Mouse (Mus musculus): ENCODE data around the gene Fars2. TPM values are rescaled to one million over a fixed set of nuclear protein-coding genes. Genes with fewer than 3 reads are reported as not detected.
A peak's percentile ranks its signal among the peaks of the same experiment; 100 is the strongest.

The Fars2 gene
- polyA plus RNA-seq, 1 experiment, result 34.9 TPM

DNA sequence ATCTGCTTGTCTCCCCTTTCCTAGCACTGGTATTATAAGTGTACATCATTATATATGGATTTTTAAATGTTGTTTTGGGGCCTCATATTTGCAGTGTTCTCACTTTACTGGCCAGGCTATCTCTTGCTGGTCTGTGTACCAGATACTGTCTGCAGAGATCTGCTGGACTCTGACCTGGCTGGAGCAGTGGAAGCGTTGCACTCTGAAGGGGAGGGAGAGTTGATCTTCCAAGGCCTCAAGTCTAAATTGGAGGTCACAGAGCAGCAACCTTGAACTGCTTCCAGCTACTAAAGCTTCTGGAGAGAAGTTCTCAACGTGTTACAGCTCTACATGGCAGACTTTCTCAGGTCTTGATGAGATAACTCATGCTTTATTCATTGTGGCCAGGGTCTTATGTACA lies 107.2 kb downstream of the Fars2 start:
- no peaks in the 10 kb centered on the region; the same call in 1 of the 2 replicates for H3K4me1 ChIP-seq (ENCODE audit: control insufficient read depth, insufficient read depth, low read length)
- no peak for DNase-seq
- H3K4me3 ChIP-seq (replicated peaks; ENCODE audit: extremely low read depth, low read depth, low read length), result no peak overlapping the region
- TF ChIP-seq CTCF (IDR thresholded peaks at IDR 0.05; ENCODE audit: insufficient read depth, low read length) (no peak), POLR2A (IDR thresholded peaks at IDR 0.05; ENCODE audit: borderline replicate concordance, extremely low read depth, low read depth, low read length) (no peak)
- WGBS, result 70% methylated on average over 2 of the region's 2 CpGs

DNA sequence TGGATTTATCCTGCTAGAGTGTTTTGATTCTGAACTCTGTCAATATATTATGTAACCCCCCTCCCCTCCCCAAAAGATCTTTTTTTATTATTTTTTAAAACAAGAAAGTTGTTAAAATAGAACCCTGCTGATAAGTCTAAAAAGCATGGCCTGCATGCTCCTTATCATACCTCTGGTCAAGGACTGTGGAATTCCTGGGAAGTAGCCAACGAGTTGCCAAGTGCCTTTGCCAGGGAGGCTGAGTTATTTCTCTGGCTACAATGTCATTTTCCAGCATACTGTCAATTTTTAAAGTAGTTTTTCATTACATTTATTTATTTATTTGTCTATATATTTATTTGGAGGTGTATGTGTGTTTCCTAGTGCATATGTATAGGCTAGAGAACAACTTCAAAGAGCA lies 125.0 kb downstream of the Fars2 start:
- peak; percentile 33 for DNase-seq
- 59% methylated on average over 1 of the region's 1 CpGs for WGBS
- no peaks in the 10 kb centered on the region; the same call in 1 of the 2 replicates for H3K4me1 ChIP-seq (ENCODE audit: control insufficient read depth, insufficient read depth, low read length)
- no peak overlapping the region for H3K4me3 ChIP-seq (replicated peaks; ENCODE audit: extremely low read depth, low read depth, low read length)
- TF ChIP-seq CTCF (IDR thresholded peaks at IDR 0.05; ENCODE audit: insufficient read depth, low read length) (no peak), POLR2A (IDR thresholded peaks at IDR 0.05; ENCODE audit: borderline replicate concordance, extremely low read depth, low read depth, low read length) (no peak)

DNA sequence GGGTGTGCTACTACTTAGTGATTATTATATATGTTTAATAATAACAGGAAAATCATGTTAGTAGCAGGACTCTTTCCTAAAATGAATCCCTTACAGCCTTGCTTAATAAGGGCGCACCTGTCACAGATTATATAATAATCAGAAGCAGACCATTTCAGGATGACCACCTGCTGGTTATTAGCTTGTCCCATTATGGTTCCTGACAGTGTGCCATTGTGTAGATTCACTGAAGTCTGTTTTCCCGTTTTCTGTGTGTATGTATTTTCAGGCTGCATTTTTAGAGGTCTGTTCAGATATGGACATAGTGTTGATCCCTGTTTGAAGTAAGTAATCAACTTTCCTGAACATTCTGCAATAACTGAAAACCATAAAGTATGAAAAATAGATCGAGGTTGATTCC lies 136.7 kb downstream of the Fars2 start:
- no peak for DNase-seq
- TF ChIP-seq CTCF (IDR thresholded peaks at IDR 0.05; ENCODE audit: insufficient read depth, low read length) (no peak), POLR2A (IDR thresholded peaks at IDR 0.05; ENCODE audit: borderline replicate concordance, extremely low read depth, low read depth, low read length) (no peak)
- WGBS, result 80% methylated on average over 3 of the region's 3 CpGs
- Histone ChIP-seq H3K4me1 (ENCODE audit: control insufficient read depth, insufficient read depth, low read length) (no peaks in the 10 kb centered on the region), H3K4me3 (replicated peaks; ENCODE audit: extremely low read depth, low read depth, low read length) (no peak overlapping the region)

DNA sequence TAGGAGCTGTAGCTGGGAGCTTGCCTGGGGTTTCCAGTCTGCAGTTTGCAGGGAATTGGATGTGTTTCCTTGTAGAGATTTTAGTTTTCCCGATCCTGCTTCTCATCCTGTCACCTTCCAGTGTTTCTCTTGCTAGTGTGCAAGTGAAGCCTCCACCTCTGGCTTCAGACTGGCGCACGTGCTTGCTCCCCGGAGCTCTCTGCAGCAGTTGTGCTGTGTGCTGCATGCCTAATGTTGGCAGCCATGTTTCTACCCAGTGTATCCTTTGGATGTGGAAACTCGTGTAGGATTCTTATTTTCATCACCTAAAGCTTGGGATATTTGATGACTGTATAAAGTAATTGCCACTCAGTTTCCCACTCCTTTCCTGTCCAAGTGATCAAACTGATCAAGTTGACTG lies 140.0 kb downstream of the Fars2 start:
- no peak for DNase-seq
- WGBS, result 82% methylated on average over 5 of the region's 5 CpGs
- TF ChIP-seq CTCF (IDR thresholded peaks at IDR 0.05; ENCODE audit: insufficient read depth, low read length), result no peak
- TF ChIP-seq POLR2A (IDR thresholded peaks at IDR 0.05; ENCODE audit: borderline replicate concordance, extremely low read depth, low read depth, low read length), result no peak
- Histone ChIP-seq H3K4me1 (ENCODE audit: control insufficient read depth, insufficient read depth, low read length) (no peaks in the 10 kb centered on the region), H3K4me3 (replicated peaks; ENCODE audit: extremely low read depth, low read depth, low read length) (no peak overlapping the region)

DNA sequence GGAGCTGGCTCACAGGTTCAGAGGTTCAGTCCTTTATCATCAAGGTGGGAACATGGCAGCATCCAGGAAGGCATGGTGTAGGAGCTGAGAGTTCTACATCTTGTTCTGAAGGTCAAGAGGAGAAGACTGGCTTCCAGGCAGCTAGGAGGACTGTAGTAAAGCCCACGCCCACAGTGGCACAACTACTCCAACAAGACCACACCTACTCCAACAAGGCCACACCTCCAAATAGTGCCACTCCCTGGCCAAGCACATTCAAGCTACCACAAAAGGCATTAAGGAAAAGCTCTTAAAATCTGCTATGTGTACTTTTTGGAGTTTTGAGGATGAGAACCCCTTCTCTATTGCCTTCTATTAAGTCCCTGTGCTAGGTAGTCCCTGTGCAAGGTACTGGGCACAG lies 142.5 kb downstream of the Fars2 start:
- 95% methylated on average over 1 of the region's 1 CpGs for WGBS
- H3K4me1 ChIP-seq (ENCODE audit: control insufficient read depth, insufficient read depth, low read length), result peaks cover 2% of the 10 kb centered on the region; the same call in 1 of the 2 replicates

DNA sequence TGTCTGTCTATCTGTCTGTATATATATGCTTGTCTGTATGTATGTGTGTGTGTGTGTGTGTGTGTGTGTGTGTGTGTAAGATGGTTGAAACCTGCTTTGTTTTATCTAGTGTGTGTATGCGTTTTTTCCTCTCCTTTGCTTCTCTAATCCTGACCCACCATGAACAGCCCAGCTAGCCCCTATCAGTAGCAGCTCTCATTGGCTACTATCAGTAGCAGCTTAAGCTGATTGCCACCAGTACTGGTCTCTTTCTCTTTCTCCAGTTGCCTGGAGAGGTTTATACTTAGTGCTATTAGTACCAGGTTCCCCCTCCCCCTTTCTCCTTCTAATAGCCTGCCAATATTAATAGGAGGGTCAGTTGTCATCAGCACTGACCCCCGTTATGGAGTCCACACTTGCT lies 144.1 kb downstream of the Fars2 start:
- Histone ChIP-seq H3K4me3 (replicated peaks; ENCODE audit: extremely low read depth, low read depth, low read length) (no peak overlapping the region), H3K4me1 (ENCODE audit: control insufficient read depth, insufficient read depth, low read length) (peaks cover 2% of the 10 kb centered on the region; the same call in 1 of the 2 replicates)
- 93% methylated on average over 2 of the region's 2 CpGs for WGBS
- no peak for DNase-seq
- TF ChIP-seq CTCF (IDR thresholded peaks at IDR 0.05; ENCODE audit: insufficient read depth, low read length) (no peak), POLR2A (IDR thresholded peaks at IDR 0.05; ENCODE audit: borderline replicate concordance, extremely low read depth, low read depth, low read length) (no peak)

More for the DNA sequence above, 142.5 kb downstream of the Fars2 start:
- TF ChIP-seq POLR2A (IDR thresholded peaks at IDR 0.05; ENCODE audit: borderline replicate concordance, extremely low read depth, low read depth, low read length), result no peak
- TF ChIP-seq CTCF (IDR thresholded peaks at IDR 0.05; ENCODE audit: insufficient read depth, low read length), result no peak
- DNase-seq, result no peak
- H3K4me3 ChIP-seq (replicated peaks; ENCODE audit: extremely low read depth, low read depth, low read length), result no peak overlapping the region

DNA sequence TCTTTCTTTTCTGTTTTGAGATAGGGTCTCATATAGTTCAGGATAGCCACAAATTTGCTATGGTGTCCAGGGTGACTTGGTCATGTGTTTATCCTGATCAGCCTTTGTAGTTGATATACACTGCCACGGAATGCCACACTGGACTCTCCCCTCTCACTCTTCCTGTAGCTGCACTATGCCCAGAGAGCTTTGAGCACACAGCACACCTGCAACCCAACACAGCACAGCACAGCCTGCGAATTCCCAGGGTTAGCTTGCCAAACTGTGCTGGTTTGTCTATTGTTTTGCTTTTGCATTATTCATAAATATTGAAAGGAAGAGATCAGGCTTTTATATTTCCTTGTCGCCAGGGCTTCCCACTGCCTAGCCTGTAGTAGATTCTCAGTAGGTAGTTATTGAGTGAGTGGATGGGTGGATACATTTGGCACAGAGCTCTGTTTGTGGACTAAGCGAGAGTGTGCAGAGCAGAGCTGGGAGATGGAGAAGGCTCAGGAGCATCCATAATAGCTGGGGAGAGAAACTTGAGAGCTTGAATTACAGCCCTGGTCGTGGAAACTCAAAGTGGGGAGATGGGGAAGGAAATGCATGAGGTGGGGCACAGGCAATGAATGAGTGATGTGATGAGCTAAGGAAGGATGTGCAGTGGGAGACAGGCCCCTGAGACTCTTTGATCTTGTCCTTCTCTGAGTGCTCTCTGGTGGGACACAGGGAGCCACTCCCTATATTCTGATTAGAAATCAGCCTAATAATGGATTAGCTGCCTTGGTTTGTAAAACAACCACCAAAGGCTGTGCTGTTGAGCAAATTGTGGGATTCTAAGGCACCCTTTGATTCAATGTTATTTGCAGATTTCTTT lies 146.3 kb downstream of the Fars2 start:
- TF ChIP-seq CTCF (IDR thresholded peaks at IDR 0.05; ENCODE audit: insufficient read depth, low read length) (no peak), POLR2A (IDR thresholded peaks at IDR 0.05; ENCODE audit: borderline replicate concordance, extremely low read depth, low read depth, low read length) (no peak)
- no peak for DNase-seq
- WGBS, result 52% methylated on average over 5 of the region's 5 CpGs
- H3K4me3 ChIP-seq (replicated peaks; ENCODE audit: extremely low read depth, low read depth, low read length), result no peak overlapping the region
- H3K4me1 ChIP-seq (ENCODE audit: control insufficient read depth, insufficient read depth, low read length), result peaks cover 2% of the 10 kb centered on the region; the same call in 1 of the 2 replicates

DNA sequence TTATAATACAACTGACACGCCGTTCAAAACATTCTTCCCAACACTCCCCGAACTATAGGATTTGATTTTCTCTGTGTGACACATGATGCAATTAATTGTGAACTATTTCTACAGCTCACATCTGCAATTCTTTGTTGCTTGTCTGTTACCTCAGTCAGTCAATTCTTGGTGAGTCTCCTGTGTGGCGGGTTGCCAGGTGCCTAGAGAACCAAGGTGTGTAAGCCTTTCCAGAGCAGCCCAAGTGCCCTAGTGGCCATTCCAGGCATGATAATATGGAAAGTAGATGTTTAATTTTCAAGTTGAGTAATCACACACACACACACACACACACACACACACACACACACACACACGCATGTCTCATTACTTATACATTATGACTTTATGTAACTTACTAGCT lies 147.2 kb downstream of the Fars2 start:
- DNase-seq, result no peak
- WGBS, result 93% methylated on average over 5 of the region's 5 CpGs
- H3K4me3 ChIP-seq (replicated peaks; ENCODE audit: extremely low read depth, low read depth, low read length), result no peak overlapping the region
- H3K4me1 ChIP-seq (ENCODE audit: control insufficient read depth, insufficient read depth, low read length), result peaks cover 2% of the 10 kb centered on the region; the same call in 1 of the 2 replicates
- TF ChIP-seq POLR2A (IDR thresholded peaks at IDR 0.05; ENCODE audit: borderline replicate concordance, extremely low read depth, low read depth, low read length) (no peak), CTCF (IDR thresholded peaks at IDR 0.05; ENCODE audit: insufficient read depth, low read length) (no peak)

DNA sequence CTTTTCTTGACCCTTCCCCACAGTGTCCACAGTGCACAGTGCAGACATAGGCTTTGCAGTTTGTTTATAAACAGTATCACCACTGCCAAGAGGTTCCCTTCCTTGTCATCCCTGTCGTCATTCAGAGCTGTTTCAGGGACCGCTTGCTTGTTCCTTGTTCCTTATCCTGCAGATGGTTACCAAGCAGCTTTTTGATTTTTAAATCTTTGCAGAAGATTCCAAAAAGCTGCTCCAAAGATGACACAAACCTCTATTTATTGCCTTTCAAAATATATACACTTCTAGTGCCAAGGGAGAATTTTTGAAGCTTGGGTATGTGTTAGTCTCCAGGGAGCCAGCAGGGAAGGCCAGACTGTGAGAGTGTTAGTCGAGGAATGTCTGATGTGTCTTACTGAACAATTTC lies 148.1 kb downstream of the Fars2 start:
- 52% methylated on average over 3 of the region's 3 CpGs for WGBS
- H3K4me3 ChIP-seq (replicated peaks; ENCODE audit: extremely low read depth, low read depth, low read length), result no peak overlapping the region
- TF ChIP-seq CTCF (IDR thresholded peaks at IDR 0.05; ENCODE audit: insufficient read depth, low read length), result no peak
- no peak for TF ChIP-seq POLR2A (IDR thresholded peaks at IDR 0.05; ENCODE audit: borderline replicate concordance, extremely low read depth, low read depth, low read length)
- peaks cover 2% of the 10 kb centered on the region; the same call in 1 of the 2 replicates for H3K4me1 ChIP-seq (ENCODE audit: control insufficient read depth, insufficient read depth, low read length)
- DNase-seq, result no peak

DNA sequence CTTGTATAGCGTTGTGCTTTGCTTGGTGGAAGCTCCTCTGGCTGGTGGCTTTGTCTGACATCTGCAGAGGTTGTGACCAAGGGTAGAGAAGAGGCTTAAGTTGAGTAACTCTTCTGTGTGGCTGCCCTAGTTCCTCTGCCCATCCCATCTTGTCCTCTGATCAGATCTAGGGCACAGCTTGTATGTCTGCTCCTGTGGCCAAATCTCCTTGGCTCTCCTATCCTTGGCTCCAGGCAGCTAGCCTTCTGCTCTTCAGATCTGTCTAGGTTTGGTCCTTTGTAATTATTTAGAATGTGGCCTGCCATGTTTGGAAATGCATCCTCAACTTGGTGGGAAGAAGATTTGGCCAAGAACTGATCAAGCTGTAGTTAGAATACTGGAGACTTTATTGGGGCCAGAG lies 150.2 kb downstream of the Fars2 start:
- peaks cover 2% of the 10 kb centered on the region; the same call in 1 of the 2 replicates for H3K4me1 ChIP-seq (ENCODE audit: control insufficient read depth, insufficient read depth, low read length)
- 96% methylated on average over 1 of the region's 1 CpGs for WGBS
- TF ChIP-seq POLR2A (IDR thresholded peaks at IDR 0.05; ENCODE audit: borderline replicate concordance, extremely low read depth, low read depth, low read length) (no peak), CTCF (IDR thresholded peaks at IDR 0.05; ENCODE audit: insufficient read depth, low read length) (no peak)

More for the DNA sequence above, 150.2 kb downstream of the Fars2 start:
- no peak for DNase-seq
- no peak overlapping the region for H3K4me3 ChIP-seq (replicated peaks; ENCODE audit: extremely low read depth, low read depth, low read length)
